Mouse (Mus musculus): ENCODE results near the gene Cenpl.

Gene Cenpl

GRCm38 (mm10) chr1:161041261-161042020 is 29.1 kb upstream of the Cenpl start:
- WGBS, result 92% methylated on average over 7 of the region's 7 CpGs

GRCm38 (mm10) chr1:161046972-161047371 is 23.5 kb upstream of the Cenpl start:
- 79% methylated on average over 3 of the region's 3 CpGs for WGBS

- WGBS, result 100% methylated on average over 1 of the region's 1 CpGs
These were observed 13.3 kb upstream of the Cenpl start for GRCm38 (mm10) chr1:161057164-161057563.

- 87% methylated on average over 1 of the region's 1 CpGs for WGBS
These were observed 7.2 kb upstream of the Cenpl start for GRCm38 (mm10) chr1:161063351-161063750.

DNA sequence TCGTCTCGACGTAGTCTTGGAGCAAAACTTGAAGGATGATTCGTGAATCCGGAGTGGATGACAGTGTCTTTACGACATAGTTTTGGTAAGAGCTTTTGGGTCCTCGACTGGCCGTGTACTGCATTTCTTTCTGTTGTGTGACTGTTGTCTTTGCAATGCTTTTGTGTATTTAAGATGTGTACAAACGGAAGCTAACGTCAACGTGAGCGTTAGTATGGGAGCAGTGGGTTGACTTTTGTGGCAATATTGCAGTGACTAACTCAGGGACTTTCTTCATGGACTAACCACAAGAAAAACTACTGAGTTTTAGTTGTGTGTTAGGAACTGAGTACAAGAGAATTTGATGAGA is 733 bp downstream of the Cenpl start:
- under 1% methylated on average over 12 of the region's 12 CpGs for WGBS

- WGBS, result 88% methylated on average over 6 of the region's 6 CpGs
These were observed 5.7 kb downstream of the Cenpl start for GRCm38 (mm10) chr1:161076238-161076637.

DNA sequence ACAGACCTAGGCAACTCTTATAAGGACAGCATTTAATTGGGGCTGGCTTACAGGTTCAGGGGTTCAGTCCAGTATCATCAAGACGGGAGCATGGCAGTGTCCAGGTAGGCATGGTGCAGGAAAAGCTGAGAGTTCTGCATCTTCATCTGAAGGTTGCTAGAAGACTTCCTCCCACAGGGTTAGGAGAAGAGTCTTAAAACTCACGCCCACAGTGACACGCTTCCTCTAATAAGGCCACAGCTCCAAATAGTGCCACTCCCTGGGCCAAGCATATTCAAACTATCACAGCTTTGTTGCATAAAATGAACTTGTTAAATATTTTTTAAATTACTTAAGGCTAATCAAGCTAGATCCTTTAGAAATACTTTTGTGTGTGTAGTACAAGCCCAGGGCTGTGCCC is 6.7 kb downstream of the Cenpl start:
- WGBS, result 94% methylated on average over 3 of the region's 3 CpGs

DNA sequence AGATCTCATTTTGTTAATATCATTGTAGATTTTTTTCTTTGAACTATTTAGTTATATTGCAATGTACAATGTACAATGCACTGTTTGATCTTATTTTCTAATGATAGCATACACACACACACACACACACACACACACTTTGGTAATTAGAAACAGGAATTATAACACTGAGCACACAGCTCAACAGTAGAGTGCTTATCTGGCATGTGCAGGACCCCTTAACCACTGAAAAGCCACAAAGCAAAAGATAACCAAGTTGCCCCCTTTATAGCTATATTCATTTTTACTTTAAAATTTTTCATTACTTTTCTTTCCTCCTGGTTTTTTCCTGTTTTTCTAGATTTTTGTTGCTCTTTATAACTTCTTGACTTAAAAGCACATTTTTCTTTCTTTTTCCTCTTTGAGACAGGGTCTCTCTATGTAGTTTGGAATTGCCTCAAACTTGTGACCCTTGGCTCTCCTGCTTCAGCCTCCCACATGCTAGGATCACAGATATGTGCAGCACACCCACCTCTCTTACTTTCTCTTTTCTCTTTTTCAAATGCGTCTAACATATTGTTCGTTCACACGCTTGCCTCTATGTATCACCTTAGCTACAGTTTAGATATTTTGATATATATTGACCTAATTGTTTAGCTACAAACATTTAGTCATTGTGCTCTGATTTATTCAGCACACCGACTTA is 29.4 kb downstream of the Cenpl start:
- 90% methylated on average over 4 of the region's 4 CpGs for WGBS

DNA sequence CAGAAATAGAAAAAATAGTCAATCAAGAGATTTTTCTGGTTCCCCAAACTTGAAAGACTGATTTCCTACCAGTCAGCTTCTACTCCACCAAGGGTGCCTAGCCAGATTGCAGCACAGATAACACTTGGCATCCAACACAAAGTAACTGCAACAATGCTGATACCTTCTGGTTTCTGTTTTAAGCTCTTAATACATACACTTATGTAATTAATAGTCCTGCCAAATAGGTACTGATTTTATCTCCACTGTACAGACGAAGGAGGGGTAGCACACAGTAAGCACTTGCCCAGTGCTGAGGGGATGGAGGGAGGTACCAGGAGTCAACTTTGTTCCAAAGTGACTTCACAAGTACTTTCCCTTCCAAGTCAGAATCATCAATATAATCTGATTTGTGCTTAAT is 33.3 kb downstream of the Cenpl start:
- WGBS, result 83% methylated on average over 1 of the region's 1 CpGs

DNA sequence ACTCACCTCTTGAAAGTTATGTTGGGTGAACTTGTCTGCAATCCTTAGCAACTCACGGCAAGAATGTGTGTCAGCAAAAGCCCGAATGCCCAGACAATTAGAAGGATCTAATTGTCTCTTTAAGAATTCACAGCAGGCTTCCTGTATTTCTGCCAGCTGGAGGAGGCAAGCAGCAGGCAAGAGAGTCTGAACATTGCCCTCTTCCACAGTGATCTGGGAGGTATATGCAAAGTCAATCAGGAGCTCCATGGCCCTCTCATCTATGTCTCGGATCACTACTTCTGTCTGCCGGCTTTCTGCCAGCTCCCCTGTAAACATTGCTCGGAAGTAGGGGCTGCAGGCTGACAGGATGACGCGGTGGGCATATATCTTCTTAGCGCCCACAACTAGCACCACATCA is 38.7 kb downstream of the Cenpl start:
- WGBS, result 77% methylated on average over 8 of the region's 8 CpGs

DNA sequence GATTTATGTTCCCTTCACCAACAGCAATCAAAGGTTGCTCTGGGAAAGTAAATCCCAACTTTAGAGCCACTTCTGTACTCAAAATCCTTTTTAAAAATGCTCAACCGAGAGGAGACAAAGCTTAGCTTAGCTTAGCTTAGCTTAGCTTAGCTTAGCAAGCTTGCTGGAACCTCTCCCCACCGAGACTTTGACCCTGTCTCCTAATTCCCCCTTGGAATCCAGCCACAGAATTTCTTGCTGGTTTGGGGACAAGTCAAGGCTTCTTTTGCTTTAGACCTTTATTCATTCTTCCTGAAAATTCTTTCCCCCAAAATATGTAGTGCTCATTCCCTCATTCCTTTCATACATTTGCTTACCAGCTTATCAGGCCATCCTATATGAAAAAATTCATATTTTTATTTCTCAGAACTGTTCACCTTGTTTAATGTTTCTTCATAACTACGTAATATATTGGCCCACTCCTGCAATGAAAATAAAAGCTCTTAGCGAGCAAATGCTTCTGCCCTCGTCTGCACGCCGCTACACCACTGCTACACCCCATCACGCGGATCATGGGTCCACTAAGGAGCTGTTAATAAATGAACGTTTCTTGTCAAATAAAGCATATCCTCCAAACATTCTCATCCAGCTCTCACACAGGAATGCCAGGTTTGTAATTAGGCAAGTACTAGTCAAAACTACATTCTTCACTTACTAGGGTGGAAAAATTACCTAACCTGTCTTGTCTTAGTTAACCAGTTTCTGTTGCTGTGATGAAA is 52.3 kb downstream of the Cenpl start:
- WGBS, result 93% methylated on average over 10 of the region's 10 CpGs

GRCm38 (mm10) chr1:161126461-161126860 is 55.9 kb downstream of the Cenpl start:
- WGBS, result 88% methylated on average over 1 of the region's 1 CpGs

DNA sequence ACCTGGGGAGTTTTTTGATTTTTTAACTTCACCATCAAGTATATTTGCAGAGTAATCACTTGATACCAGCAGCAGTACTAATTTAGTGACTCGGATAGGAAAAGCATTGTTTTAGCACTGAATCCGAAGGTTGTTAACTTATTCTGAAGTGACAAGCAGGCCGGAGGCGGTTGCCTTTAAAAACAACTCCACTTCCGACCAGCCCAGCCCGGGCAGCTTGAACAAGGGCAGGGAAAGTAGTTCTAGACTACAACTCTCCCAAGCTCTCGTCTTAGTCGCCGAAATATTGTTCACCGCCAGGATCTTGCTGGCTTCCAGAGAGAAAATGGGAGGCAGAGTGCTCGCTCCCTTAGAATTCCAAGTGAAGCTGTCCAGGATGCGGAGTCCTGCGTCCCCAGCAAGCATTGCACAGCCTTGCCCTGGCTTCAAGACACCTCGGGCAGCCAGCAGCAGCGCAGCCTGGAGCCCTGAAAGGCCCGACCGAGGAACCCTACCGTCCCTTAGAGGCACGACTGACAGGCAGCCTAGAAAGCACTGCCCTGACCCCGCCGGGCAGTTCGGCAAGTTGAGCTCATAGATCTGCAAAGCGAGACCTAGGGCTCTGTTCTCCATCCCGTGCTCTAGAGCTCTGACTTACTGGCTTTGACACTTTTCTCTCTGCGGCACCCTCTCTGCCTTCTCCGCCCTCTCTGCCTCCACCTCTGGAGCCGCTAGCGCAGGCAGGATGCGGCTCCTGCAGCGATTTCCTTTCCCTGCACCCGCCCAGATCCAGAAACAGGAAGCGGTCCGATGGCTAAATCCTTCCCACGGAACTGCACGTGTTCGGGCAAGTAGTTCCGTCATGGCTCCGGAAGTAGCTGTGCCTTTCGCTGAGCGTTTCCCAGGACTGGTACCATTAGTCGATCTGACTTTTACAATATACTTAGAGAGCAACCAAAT is 60.5 kb downstream of the Cenpl start, which contains the start of gene Klhl20:
TSS of gene Klhl20 (minus strand) at position 786 of the 939 bp plus-strand sequence.
- under 1% methylated on average over 41 of the region's 41 CpGs for WGBS
